Mouse (Mus musculus) adipocyte (in vitro differentiated cells): ENCODE measurements around the gene Pex11g.
A peak's percentile ranks its signal among the peaks of the same experiment; 100 is the strongest.

Source experiments
- DNase-seq: peaks from one replicate; pipeline ENCODE4 v3.0.0-alpha.2; 2016; ENCODE audit warnings: low spot score

The Pex11g gene

DNA sequence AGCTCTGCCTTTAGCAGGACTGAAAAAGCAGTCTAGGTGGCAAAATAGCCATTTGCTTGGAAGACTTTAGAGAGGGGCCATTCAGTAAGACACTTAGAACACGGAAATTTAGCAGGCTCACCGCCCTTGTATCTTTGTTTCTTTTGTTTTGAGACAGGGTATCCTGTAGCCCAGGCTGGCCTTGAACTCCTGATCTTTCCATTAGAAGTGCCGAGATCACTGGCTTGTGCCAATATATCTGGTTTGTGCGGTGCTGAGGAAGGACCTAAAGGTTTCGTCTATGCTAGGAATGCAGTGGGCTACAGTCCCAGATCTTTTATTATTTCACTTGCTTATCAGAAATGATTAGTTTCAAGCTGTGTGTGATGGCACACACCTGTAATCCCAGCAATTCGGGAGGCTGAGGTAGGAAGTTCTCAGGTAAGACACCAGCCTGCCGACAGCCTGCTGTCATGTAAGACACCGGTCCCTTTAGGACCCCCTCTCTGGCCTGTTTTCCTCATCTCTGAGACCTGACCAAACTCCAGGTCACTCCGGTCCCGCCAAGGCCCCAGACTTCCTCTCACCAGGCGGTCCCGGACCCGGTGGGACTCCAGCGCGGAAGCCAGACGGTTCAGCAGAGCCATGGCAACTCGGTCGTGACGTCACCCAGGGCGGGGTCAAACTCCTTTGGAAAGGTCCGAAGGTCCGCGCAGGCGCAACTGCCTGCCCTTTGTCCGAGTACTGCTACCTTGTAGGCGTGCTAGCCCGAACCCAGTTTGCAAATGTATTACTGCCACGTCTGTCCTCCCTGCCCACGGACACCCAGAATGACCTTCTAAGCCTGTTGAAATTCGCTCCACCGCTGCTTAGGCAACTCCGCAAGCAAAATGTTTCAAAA lies at the start of gene Pex11g:
Pex11g (minus strand) TSS at position 675 of the 880 bp plus-strand sequence.
- DNase-seq: peak; percentile 100

DNA sequence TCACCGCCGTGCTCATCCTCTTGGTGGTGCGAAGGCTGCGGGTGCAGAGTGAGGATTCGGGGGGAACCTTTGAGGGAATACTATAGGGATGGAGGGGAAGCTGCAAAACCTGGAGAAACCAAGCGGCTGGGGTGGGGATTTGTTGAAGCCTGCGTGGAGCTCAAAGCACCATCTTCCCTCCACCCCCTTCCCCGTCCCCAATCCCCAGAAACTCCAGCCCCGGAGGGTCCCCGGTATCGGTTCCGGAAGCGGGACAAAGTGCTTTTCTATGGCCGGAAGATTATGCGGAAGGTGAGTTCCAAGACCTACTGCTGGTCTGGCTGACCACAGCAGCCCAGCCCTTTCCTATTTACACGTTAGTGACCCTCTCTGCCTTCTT lies 49.6 kb upstream of the Pex11g start:
- DNase-seq: no peak

DNA sequence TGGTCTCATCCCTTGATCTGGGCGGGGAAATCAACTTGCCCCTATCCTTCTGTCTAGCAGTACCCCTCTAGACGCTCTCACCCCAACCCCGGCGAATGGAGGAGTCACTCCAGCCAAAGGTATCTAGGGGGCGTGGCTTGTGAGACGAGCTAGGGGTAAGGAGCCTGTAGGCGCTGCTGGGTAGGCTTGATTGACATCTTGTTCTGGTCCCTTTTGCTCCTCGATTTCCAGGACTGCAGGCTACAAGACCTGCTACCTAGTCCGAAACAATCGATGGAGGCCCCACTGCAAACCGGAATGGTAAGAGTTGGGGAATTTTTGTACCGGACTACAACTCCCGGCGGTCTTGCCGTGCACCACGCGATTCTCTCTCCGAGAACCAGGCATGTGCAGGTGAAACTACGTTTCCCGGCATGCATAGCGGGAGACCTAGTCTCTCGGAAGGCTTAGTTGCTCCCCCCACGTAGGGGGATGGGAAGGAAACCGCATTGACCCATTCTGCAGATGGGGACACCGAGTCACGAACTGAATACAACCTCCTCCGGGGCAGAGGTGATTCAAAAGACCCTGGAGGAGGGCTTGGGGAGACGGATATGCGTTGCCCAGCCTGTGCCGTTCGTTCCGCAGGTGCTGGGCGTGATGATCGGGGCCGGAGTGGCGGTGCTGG lies 49.1 kb upstream of the Pex11g start:
- peak; percentile 93 for DNase-seq

DNA sequence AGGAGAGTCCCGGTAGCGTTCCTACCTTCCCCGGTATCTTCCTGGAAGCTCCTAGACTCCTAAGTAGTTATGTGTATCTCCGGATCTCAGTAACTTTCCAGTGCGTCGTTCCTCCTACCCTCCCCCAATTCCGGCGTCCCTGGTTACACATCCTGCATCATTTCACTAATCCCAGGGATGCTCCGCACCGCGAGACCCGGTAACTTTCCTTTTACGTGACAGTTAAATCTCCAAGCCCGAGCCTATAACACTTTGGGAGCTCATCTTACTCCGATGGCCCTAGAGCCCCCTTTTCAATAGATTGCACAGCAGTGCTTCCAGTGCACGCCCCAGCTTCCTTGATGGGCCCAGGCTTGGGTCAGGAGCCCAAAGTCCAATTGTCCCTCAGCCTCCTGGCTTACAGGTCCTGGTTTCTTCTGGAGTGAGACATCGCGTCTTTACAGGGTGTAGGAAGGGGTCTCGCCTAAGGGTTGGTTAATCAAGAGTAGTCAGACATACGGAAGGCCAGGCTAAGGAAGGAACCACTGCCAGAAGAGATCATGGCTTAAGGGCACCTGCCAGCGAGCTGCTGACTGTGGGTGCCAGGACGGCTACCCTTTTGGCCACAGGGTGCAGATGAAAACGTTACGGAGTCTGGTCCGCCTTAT lies 48.4 kb upstream of the Pex11g start:
- peak; percentile 73 for DNase-seq

DNA sequence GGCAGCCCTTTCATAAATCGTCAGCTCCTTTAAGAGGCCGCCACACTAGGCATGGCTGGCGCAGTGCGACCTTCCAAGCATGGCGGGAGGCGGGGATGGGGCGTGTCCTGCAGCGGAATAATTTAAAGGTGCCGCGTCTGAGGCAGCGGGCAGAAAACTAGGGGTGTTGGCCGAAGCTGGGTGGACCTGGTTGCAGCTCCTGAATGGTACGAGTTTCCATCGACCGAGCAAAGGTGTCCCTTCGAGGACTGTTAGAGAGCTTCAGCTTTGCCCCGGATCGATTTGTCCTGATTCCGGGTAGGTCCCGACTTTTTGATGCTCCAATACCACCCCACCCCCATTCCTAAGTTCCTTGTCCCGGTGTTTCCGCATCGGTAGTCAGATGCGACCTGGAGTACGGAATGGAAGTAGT lies 47.8 kb upstream of the Pex11g start, which contains the start of gene Pnpla6:
Pnpla6 (plus strand) TSS at position 125 of the 412 bp plus-strand sequence.
- DNase-seq: peak; percentile 89

DNA sequence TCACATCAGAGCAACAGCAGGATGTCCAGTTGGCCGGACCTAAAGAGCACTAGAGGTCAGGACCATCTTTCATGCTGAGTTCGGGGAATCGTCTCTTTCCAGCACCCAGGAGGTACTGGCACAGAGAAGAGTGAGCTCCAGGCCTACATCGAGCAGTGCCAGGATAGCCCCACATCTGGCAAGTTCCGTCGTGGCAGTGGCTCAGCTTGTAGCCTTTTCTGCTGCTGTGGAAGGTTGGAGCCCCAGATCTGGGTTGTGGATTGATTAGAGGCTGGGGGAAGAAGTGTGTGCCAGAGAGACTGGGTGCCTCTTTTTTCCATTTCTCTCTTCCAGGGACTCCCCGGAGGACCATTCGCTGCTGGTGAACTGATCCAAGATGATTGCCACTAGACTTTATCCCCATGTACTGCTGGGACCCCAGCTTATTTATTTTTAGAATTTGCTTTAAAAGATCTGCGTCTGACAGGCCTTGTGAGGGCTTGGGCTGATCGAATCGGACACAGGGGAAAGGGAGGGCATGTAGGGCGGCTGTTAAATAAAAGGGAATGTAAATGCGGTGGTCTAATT lies 47.3 kb upstream of the Pex11g start:
- DNase-seq: no peak

DNA sequence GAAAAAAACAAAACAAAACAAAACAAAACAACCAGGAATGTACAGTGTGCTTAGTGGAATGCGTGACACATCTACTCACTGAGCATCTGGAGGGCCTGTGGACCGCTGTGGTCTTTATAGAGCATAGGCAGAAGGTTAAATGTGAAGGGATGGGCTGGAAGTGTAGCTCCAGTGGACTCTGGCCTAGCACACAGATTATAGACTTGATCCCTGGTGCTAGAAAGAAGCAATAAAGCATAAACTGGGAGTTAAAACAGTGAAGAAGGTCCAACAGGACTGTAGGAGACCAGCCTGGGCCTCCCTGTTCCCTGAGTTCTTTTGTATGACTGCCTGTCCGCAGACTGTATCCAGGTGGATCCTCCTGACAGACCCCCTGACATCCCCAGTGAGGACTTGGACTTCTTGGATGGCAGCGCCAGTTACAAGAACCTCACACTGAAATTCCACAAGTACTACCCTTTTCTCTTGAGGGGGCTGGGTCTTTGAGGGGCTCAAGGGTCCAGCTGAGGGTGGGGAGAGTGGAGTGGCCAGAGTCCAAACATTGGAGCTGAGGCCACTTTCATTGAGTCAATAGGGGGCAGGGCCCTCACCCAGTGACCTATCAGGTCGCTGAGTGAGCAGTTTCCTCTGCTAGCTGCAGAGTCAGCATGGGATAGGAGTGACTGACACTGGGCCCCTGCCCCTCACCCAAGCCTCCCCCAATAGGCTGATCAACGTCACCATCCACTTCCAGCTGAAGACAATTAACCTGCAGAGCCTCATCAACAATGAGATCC lies 40.7 kb upstream of the Pex11g start:
- no peak for DNase-seq

DNA sequence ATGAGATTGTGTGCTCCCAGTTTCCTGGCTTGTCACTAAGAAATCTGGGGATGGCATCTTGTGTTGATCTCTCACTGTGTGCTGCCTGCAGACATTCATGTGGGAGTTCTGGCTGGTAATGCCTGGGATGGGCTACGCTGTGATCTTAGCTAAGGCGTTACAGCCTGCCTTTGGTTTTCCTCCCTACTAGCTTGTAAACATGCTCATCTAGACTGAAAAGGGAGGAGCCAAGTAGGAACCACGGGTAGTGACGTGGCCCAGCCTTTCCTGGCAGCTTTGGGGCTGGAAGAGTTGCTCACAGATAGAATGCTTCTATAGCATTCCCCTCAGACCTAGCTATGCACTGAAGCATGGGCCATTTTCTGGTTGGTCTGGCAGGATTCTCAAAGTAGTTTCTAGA lies 34.7 kb upstream of the Pex11g start:
- DNase-seq: no peak

DNA sequence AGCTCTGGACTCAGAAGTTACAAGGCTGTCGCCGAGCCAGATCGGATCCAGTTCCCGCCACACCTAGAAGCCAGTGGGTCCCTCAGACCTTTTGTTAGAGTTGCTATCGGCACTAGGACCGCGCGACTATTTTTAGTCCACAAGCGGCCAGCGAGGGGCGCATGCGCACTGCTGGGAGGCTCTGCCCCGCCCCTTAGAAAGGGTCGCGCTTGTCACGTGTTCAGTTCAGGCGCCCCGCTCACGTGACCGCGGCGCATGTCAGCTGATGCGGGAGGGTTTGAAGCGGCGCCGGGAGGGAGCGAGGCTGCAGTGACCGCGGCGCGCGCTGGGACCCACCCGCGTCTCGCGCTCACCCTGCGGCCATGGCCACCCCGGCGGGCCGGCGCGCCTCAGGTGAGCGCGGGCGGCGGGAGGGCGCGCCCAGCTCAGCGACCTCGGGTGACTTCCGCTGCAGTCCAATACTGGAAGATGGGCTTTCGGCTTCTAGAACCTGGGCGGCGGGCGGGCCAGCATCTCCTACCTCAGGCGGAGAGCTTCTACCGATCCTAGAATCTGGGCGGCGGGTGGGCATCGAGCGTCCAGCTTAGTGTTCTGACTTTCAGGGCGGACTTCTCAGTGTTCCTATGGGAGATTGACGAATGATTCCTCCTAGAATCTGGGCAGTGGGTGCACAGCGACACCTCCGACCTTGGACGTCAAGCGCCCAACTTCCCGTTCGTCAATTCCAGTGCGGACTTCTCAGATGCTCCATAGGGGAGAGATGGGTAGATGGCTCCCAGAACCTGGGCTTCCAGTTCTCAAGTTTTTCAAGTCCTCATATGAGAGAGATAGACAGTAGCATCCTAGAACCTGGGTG lies 33.0 kb upstream of the Pex11g start, which contains the start of gene Mcoln1:
Mcoln1 (plus strand) TSS at position 223 of the 856 bp plus-strand sequence.
- peak; percentile 99 for DNase-seq

DNA sequence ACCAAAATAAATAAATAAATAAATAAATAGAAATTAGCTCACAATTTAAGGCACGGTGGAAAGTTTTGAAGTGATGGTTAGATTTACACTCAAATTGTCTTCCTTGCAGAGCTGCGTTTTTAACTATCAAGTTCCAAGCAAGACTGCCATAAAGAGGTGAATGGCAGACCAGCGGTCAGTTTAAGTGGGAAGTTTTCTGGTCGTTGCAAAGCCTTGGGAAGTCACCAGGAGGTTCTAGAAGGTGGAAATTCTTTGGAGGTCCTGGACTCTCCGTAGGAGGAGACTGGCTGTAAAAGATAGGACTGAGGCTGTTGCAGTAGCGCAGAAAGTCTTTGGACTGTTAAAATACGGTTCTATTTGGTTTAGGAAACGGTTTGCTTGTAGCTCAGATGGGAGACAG lies 32.3 kb upstream of the Pex11g start:
- no peak for DNase-seq

DNA sequence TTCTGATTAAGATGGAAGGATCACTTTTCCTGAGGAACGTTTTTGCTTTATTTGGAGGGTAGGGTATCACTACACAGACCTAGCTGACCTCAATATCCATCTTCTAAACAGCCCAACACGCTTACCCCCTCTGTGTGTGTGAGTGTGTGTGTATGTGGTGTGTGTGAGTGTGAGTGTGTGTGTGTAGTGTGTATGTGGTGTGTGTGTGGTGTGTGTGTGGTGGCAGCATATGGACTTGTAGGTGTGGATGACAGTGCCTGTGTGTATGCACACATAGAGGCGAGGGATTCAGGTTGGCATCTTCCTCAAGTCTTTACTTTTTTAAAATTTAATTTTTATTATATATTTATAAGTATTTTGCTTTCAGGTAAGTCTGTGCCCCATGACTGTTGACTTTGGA lies 31.1 kb upstream of the Pex11g start:
- DNase-seq: no peak

DNA sequence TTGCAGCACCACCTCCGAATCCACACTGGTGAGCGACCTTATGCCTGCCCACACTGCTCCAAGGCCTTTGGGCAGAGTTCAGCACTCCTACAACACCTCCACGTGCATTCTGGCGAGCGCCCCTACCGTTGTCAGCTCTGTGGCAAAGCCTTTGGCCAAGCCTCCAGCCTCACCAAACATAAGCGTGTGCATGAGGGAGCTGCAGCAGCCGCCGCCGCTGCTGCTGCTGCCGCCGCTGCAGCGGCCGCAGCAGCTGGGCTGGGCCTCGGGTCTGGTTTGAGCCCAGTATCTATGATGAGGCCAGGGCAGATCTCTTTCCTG lies 28.9 kb upstream of the Pex11g start:
- DNase-seq: no peak

DNA sequence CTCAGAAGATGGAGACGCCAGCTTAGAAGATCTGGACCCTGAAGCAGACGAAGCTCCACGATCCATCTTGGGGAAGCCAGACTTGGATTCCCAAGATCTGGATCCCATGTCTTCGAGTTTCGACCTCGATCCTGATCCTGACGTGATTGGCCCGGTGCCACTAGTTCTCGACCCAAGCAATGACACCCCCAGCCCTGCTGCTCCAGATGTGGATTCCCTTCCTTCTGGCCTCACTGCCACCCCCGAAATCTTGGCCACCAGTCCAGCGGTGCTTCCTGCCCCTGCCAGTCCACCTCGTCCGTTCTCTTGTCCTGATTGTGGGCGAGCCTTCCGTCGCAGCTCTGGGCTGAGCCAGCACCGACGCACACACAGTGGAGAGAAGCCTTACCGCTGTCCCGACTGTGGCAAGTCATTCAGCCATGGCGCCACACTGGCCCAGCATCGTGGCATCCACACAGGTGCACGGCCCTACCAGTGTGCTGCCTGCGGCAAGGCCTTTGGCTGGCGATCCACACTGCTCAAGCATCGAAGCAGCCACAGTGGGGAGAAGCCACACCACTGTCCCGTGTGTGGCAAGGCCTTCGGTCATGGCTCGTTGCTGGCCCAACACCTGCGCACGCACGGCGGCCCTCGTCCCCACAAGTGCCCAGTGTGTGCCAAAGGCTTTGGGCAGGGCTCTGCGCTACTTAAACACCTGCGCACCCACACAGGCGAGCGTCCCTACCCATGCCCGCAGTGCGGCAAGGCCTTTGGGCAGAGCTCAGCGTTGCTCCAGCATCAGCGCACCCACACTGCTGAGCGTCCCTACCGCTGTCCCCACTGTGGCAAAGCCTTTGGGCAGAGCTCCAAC lies 28.3 kb upstream of the Pex11g start:
- no peak for DNase-seq

DNA sequence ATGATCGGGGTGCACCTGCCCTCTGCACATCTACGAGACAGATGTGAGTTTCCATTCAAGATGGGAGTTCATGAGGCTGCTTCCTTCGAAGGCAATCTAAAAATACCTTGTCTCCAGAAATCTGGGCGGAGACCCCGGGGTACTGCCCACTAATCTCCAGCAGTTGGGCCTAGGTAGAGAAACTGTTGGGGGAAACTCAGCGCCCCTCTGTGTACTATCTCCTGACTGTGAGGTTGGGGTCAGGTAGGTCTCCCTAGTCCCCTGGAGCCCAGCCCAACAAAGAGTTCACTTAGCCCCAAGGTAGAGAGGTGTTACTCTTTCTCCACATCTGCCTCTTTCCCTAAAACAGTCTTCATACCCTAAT lies 26.3 kb upstream of the Pex11g start:
- DNase-seq: no peak

DNA sequence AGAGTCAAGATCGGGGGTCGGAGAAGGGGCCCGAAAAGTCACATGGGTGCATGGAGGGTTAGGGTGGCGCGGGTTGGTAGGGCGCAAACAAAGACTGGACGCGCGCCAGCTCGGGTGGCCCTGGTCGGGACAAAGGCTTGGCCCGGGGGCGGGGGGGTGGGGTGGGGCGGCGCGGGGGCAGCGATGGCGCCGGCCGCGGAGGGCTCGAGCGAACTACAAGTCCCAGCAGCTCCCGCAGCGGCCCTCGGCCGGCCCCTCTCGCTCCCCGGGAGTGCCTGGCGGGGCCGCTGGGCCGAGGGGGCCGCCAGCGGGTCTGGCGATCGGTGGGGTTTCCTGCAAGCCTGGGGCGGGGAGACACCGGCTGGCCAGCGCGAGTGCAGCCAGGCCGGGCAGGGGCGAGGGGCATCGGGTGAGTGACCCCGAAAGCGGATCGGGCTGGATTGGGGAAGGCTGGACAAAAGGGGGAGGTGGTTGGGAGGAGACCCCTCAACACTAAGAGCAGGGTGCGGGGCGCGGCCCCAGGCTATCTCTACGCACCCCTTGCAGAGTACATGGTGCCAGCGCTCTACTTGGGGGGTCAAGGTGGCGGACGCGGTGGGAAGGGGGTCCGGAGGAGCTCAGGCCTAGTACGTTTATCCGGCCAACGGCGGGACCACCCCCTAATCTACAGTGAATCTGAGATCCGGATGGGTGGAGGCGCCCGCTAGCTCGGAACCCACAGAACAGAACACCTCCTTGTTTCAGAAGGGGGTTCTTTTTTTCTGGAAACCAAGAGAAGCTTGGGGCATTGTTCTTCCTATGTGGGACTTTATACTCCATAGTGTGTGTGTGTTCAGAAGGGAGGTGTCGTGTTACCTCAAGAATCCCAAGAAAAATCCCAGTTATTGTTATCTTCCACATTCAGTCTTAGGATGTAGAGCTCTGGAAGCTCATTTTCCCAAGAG lies 25.7 kb upstream of the Pex11g start, which contains the start of gene Zfp358:
Zfp358 (plus strand) TSS at position 238 of the 944 bp plus-strand sequence.
- peak; percentile 54 for DNase-seq

DNA sequence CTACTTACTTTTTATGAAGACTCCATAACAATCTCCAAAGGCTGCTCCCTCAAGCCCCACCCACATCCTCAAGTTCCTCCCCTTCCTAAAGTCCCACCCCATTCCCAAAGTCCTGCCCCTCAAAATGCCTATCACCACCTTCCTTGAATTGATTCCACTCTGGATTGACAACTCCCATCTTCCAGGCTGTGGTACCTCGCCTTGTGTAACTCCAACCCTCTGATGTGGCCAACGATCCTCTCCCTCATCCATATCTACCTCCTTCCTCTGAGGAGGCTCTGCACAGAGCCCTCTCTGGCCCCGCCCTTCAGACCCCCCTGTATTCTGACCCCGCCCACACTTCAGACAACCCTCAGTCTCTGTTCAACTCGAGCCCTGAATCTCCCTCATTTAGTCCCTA lies 17.7 kb upstream of the Pex11g start:
- no peak for DNase-seq

DNA sequence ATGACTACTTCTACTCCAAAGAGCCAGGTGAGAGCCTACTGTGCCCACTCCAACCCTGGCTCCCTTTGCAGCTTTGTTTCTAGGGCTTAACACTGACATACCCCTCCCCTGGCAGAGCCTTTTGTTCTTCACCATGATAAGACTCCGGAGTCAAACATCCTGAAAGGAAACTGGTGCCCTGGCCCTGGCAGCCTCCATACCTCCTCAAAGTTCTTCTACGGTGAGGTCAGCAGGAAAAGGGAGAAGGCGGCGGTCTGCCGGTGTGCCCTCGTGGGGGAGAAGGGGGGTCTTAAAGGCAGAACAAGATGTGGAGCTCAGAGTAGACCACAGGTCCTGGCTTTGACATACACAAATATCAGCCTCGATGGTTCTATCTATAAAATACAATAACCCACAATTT lies 16.1 kb upstream of the Pex11g start:
- no peak for DNase-seq

DNA sequence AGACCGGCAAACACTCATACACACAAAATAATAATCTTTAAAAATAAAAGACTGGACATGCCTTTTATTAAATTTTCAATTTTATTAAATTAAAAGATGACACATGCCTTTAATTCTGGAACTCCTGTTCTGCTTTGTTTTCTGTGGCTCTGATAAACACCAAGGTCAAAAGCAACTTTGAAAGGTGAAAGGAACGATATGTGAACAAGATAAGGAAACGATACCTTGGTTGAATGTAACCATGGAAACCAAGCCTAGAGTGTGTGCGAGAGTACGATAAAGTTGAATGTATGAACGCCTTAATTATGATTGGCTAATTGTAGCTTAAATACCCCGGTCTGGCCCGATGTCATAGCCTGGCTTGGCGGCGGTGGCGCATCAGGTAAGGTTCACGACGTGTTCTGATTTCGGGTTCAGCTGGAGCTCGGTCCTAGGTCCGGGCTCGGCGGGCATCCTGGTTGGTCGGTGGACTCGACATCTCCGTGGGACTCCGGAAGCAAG lies 14.8 kb upstream of the Pex11g start:
- DNase-seq: no peak

DNA sequence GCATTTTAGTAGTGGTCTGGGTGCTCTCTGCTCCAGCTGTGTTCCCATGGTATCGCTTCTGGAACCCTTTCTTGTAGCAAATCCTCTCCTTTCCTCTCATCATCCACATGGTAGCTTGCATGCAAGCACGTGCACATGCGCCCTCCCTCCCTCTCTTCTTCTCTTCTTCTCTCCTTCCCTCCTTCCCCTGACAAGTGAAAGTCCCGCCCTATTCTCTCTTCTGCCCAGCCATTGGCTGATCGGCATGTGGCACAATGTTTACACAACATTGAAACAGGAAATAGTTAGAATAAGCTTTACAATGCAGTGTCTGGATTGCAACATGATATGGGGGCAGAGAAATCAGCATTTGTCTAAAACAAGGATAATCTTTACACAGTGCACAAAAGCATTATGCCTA lies 14.1 kb upstream of the Pex11g start:
- peak; percentile 69 for DNase-seq
